Comparison of ENCODE assay signal across 19 mouse cellular contexts in the genomic region with DNA sequence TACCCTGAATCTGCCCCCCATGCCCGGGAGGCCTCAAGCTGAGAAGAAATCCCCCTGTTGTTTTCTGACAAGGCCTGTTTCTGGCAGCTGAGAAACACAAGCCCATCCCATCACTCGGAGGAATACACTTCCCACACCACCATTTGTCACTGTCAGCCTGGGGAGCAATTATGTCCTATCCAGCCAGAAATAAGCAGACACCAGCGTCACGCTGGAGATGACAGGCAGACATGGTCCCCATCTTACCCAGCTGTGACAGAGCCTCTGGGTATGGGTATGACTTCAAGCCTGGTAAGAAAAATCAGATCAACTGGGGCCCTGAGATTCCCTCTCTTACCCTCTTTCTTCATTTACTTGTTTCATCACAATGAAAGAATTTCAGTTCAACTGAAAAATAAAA.
"Had no signal": no experiment of that assay in that cellular context is flagged by ENCODE, and none has a peak within 500 bp of the region (broad histone marks: within the 10 kb centered on the region; RNA-seq: fewer than 3 reads in every experiment).

No protein-coding gene starts in this region.

- H3K9ac ChIP-seq: liver, embryonic 13.5 days; midbrain, embryonic 12.5 days; neural tube, embryonic 12.5 days had no signal

- DNase-seq: kidney, adult 2 months; kidney, postnatal 25 days; layer of hippocampus, adult 9-11 months; liver, embryonic 13.5 days; lung, adult 2 months; lung, postnatal 14 days; lung, postnatal 4 days; right cerebral cortex, adult 18-20 months; right cerebral cortex, postnatal 14 days; right cerebral cortex, postnatal 4 days; thymus, adult 2 months; thymus, postnatal 14 days; thymus, postnatal 4 days had no signal

- H3K4me2 ChIP-seq: liver, embryonic 13.5 days; midbrain, embryonic 12.5 days; neural tube, embryonic 12.5 days had no signal

- H3K36me3 ChIP-seq: liver, embryonic 13.5 days; midbrain, embryonic 12.5 days; neural tube, embryonic 12.5 days had no signal

- H3K27me3 ChIP-seq: liver, embryonic 13.5 days; midbrain, embryonic 12.5 days; neural tube, embryonic 12.5 days had no signal

- H3K4me1 ChIP-seq: liver, embryonic 13.5 days; midbrain, embryonic 12.5 days; neural tube, embryonic 12.5 days had no signal

- H3K9me3 ChIP-seq: midbrain, embryonic 12.5 days; neural tube, embryonic 12.5 days had no signal

- H3K4me3 ChIP-seq: layer of hippocampus, adult 2 months; liver, embryonic 13.5 days; midbrain, embryonic 12.5 days; neural tube, embryonic 12.5 days had no signal

- H3K27ac ChIP-seq: kidney, postnatal 0 days; layer of hippocampus, adult 2 months; liver, embryonic 13.5 days; midbrain, embryonic 12.5 days; neural tube, embryonic 12.5 days; stomach, postnatal 0 days had no signal

- ATAC-seq: intestine, postnatal 0 days had no signal
